Mouse (Mus musculus): Measurements from ENCODE around the gene Atp1a2.

Atp1a2 gene

GRCm38 (mm10) chr1:172323801-172324359, 26.0 kb upstream of the Atp1a2 start:
- DNase-seq, result no peak

- DNase-seq, result no peak
Measured at GRCm38 (mm10) chr1:172323298-172323697, 25.4 kb upstream of the Atp1a2 start.

GRCm38 (mm10) chr1:172322725-172323124, 24.9 kb upstream of the Atp1a2 start:
- no peak for DNase-seq

GRCm38 (mm10) chr1:172319921-172320411, 22.1 kb upstream of the Atp1a2 start:
- no peak for DNase-seq

- no peak for DNase-seq
Measured at GRCm38 (mm10) chr1:172319346-172319745, 21.5 kb upstream of the Atp1a2 start.

- no peak for DNase-seq
Measured at GRCm38 (mm10) chr1:172318424-172319035, 20.7 kb upstream of the Atp1a2 start.

GRCm38 (mm10) chr1:172317946-172318345, 20.1 kb upstream of the Atp1a2 start:
- DNase-seq, result no peak

- no peak for DNase-seq
Measured at GRCm38 (mm10) chr1:172317431-172317830, 19.6 kb upstream of the Atp1a2 start.

- no peak for DNase-seq
Measured at GRCm38 (mm10) chr1:172314911-172315310, 17.0 kb upstream of the Atp1a2 start.

- no peak for DNase-seq
Measured at GRCm38 (mm10) chr1:172313613-172314411, 15.9 kb upstream of the Atp1a2 start.

- no peak for DNase-seq
Measured at GRCm38 (mm10) chr1:172312768-172313561, 15.1 kb upstream of the Atp1a2 start.

GRCm38 (mm10) chr1:172311921-172312767, 14.3 kb upstream of the Atp1a2 start:
- peak; percentile 91 for DNase-seq

- peak; percentile 73 for DNase-seq
Measured at GRCm38 (mm10) chr1:172311248-172311906, 13.5 kb upstream of the Atp1a2 start.

GRCm38 (mm10) chr1:172309699-172310398, 12.0 kb upstream of the Atp1a2 start:
- peak; percentile 93 for DNase-seq

- no peak for DNase-seq
Measured at GRCm38 (mm10) chr1:172308409-172308808, 10.5 kb upstream of the Atp1a2 start.

- DNase-seq, result no peak
Measured at GRCm38 (mm10) chr1:172307936-172308335, 10.1 kb upstream of the Atp1a2 start.

GRCm38 (mm10) chr1:172306885-172307284, 9.0 kb upstream of the Atp1a2 start:
- DNase-seq, result no peak

GRCm38 (mm10) chr1:172306196-172306595, 8.3 kb upstream of the Atp1a2 start:
- no peak for DNase-seq

GRCm38 (mm10) chr1:172305635-172306034, 7.8 kb upstream of the Atp1a2 start:
- DNase-seq, result no peak

- DNase-seq, result no peak
Measured at GRCm38 (mm10) chr1:172305153-172305552, 7.3 kb upstream of the Atp1a2 start.

GRCm38 (mm10) chr1:172304443-172304842, 6.6 kb upstream of the Atp1a2 start:
- no peak for DNase-seq

All from kidney, adult 18-20 months (tissue).